Mouse (Mus musculus) adrenal gland, postnatal 14 days (tissue): ENCODE measurements around the gene Rhd. TPM values are rescaled to one million over a fixed set of nuclear protein-coding genes. Genes with fewer than 3 reads are reported as not detected.
A peak's percentile ranks its signal among the peaks of the same experiment; 100 is the strongest.
"Not testable (repeated sequence)": the region's sequence is repeated elsewhere in the genome, so short reads cannot be mapped to it uniquely, and the experiment has no call there.

Source experiments
- DNase-seq: peaks from one replicate; pipeline ENCODE4 v3.0.0; 2021; ENCODE audit warnings: mixed read lengths
- long read RNA-seq, 2 experiments: library from polyadenylated mRNA; stranded (forward); transcript quantifications; one replicate each; pipeline ENCODE4 v2.0.0; 2021
- total RNA-seq: library from RNA; stranded (reverse); gene quantifications from 2 replicates; pipeline ENCODE4 v1.2.3, GENCODE M21; 2021

The Rhd gene
- 1.1 and 8.4 TPM in 2 replicates for total RNA-seq
- long read RNA-seq, experiment 1, partial matches to known transcripts: 1 of 6 reads
- long read RNA-seq, experiment 1, other reads (novel, unspliced or antisense): 1 of 6 reads
- long read RNA-seq, experiment 2, transcript Rhd-201 (10 exons, 1,514 nt): major isoform, 13 of 14 reads
- long read RNA-seq, experiment 2, partial matches to known transcripts: 0 of 14 reads
- long read RNA-seq, experiment 2, other reads (novel, unspliced or antisense): 1 of 14 reads

GRCm38 (mm10) chr4:134863937-134864729, at the start of gene Rhd:
Rhd (plus strand) TSS chr4:134864536.
- DNase-seq: no peak

GRCm38 (mm10) chr4:134817706-134818105, 46.6 kb upstream of the Rhd start:
- DNase-seq: no peak

GRCm38 (mm10) chr4:134821061-134821460, 43.3 kb upstream of the Rhd start:
- DNase-seq: no peak

- no peak for DNase-seq
Measured at GRCm38 (mm10) chr4:134823560-134823959, 40.8 kb upstream of the Rhd start.

- DNase-seq: not testable (repeated sequence)
Measured at GRCm38 (mm10) chr4:134825864-134826263, 38.5 kb upstream of the Rhd start.

GRCm38 (mm10) chr4:134826348-134826747, 38.0 kb upstream of the Rhd start:
- DNase-seq: no peak

- DNase-seq: no peak
Measured at GRCm38 (mm10) chr4:134827806-134828205, 36.5 kb upstream of the Rhd start.

- DNase-seq: no peak
Measured at GRCm38 (mm10) chr4:134831934-134832333, 32.4 kb upstream of the Rhd start.

- DNase-seq: no peak
Measured at GRCm38 (mm10) chr4:134835486-134835885, 28.9 kb upstream of the Rhd start.

GRCm38 (mm10) chr4:134838221-134838620, 26.1 kb upstream of the Rhd start:
- no peak for DNase-seq

- not testable (repeated sequence) for DNase-seq
Measured at GRCm38 (mm10) chr4:134838706-134839105, 25.6 kb upstream of the Rhd start.

- no peak for DNase-seq
Measured at GRCm38 (mm10) chr4:134840231-134840630, 24.1 kb upstream of the Rhd start.

GRCm38 (mm10) chr4:134843566-134843965, 20.8 kb upstream of the Rhd start:
- peak; percentile 32 for DNase-seq

GRCm38 (mm10) chr4:134847587-134847986, 16.7 kb upstream of the Rhd start:
- DNase-seq: peak; percentile 30

GRCm38 (mm10) chr4:134850551-134850950, 13.8 kb upstream of the Rhd start:
- DNase-seq: no peak

GRCm38 (mm10) chr4:134851236-134851635, 13.1 kb upstream of the Rhd start:
- no peak for DNase-seq

GRCm38 (mm10) chr4:134851876-134852275, 12.5 kb upstream of the Rhd start:
- no peak for DNase-seq

- peak; percentile 71 for DNase-seq
Measured at GRCm38 (mm10) chr4:134852438-134853255, 11.7 kb upstream of the Rhd start.

GRCm38 (mm10) chr4:134853259-134853636, 11.1 kb upstream of the Rhd start, which contains the start of gene Maco1:
Maco1 (minus strand) TSS chr4:134853345.
- peak; percentile 99 for DNase-seq

- DNase-seq: peak; percentile 97
Measured at GRCm38 (mm10) chr4:134853637-134854485, 10.5 kb upstream of the Rhd start.

GRCm38 (mm10) chr4:134855371-134855770, 9.0 kb upstream of the Rhd start:
- DNase-seq: no peak

- no peak for DNase-seq
Measured at GRCm38 (mm10) chr4:134856056-134856455, 8.3 kb upstream of the Rhd start.
